Mouse (Mus musculus) thymus, adult 2 months (tissue): Measurements from ENCODE around the gene Jak2.

Source experiments
- CTCF ChIP-seq: fragments of 200-500 bp; IDR thresholded peaks from 2 replicates; pipeline ENCODE4 v1.5.1; 2012; ENCODE audit warnings: mild to moderate bottlenecking, control low read depth, low read length, moderate library complexity, borderline replicate concordance; ENCODE audit not compliant: control insufficient read depth, poor library complexity, insufficient read depth; ENCODE audit errors: extremely low read depth
- POLR2A ChIP-seq: fragments of 200-500 bp; IDR thresholded peaks from 2 replicates; pipeline ENCODE4 v1.6.1; 2012; ENCODE audit warnings: mild to moderate bottlenecking, low read length, control low read depth, moderate library complexity; ENCODE audit not compliant: control insufficient read depth, poor library complexity, insufficient read depth; ENCODE audit errors: extremely low read depth

- TF ChIP-seq CTCF, result no peak
- no peak for TF ChIP-seq POLR2A
Measured at GRCm38 (mm10) chr19:29236658-29237385, 14.8 kb upstream of the Jak2 start.
